Mouse (Mus musculus): Measurements from ENCODE around the gene Ktn1. TPM values are rescaled to one million over a fixed set of nuclear protein-coding genes. Genes with fewer than 3 reads are reported as not detected.

Ktn1 gene
- polyA plus RNA-seq, 1 experiment: 4.5 TPM

GRCm38 (mm10) chr14:47648706-47649630, 720 bp downstream of the Ktn1 start:
- under 1% methylated on average over 82 of the region's 82 CpGs for WGBS
- peak overlapping the region; percentile 84 for H3K27ac ChIP-seq (ENCODE audit: insufficient read depth, low read depth, low read length)
- DNase-seq: peak; percentile 88

GRCm38 (mm10) chr14:47649631-47650337, 1.5 kb downstream of the Ktn1 start:
- no peaks in the 10 kb centered on the region for H3K36me3 ChIP-seq (ENCODE audit: control insufficient read depth, insufficient read depth, low read length)
- H3K27ac ChIP-seq (ENCODE audit: insufficient read depth, low read depth, low read length): peak overlapping the region; percentile 84
- peaks cover 6% of the 10 kb centered on the region; the same call in 1 of the 2 replicates for H3K4me1 ChIP-seq (ENCODE audit: control insufficient read depth, insufficient read depth, low read length)
- DNase-seq: peak; percentile 62
- TF ChIP-seq CTCF (conservative IDR thresholded peaks at IDR 0.05; ENCODE audit: insufficient read depth, insufficient read length, low read depth, low read length) (no peak), POLR2A (IDR thresholded peaks at IDR 0.05; ENCODE audit: low read depth, low read length) (no peak)
- H3K4me3 ChIP-seq (ENCODE audit: insufficient read depth, low read depth, low read length): peak overlapping the region; percentile 84
- no peaks in the 10 kb centered on the region for H3K27me3 ChIP-seq (replicated peaks; ENCODE audit: control insufficient read depth, insufficient read depth, low read length)
- WGBS: 1% methylated on average over 46 of the region's 46 CpGs

More at GRCm38 (mm10) chr14:47648706-47649630, 720 bp downstream of the Ktn1 start:
- peaks cover 6% of the 10 kb centered on the region; the same call in 1 of the 2 replicates for H3K4me1 ChIP-seq (ENCODE audit: control insufficient read depth, insufficient read depth, low read length)
- peak overlapping the region; percentile 84 for H3K4me3 ChIP-seq (ENCODE audit: insufficient read depth, low read depth, low read length)
- no peak for TF ChIP-seq CTCF (conservative IDR thresholded peaks at IDR 0.05; ENCODE audit: insufficient read depth, insufficient read length, low read depth, low read length)
- TF ChIP-seq POLR2A (IDR thresholded peaks at IDR 0.05; ENCODE audit: low read depth, low read length): peak; percentile 18
- no peaks in the 10 kb centered on the region for H3K27me3 ChIP-seq (replicated peaks; ENCODE audit: control insufficient read depth, insufficient read depth, low read length)
- H3K36me3 ChIP-seq (ENCODE audit: control insufficient read depth, insufficient read depth, low read length): no peaks in the 10 kb centered on the region

GRCm38 (mm10) chr14:47650338-47650720, 2.1 kb downstream of the Ktn1 start:
- Histone ChIP-seq H3K4me3 (ENCODE audit: insufficient read depth, low read depth, low read length) (peak overlapping the region; percentile 84), H3K27ac (ENCODE audit: insufficient read depth, low read depth, low read length) (no peak overlapping the region), H3K4me1 (ENCODE audit: control insufficient read depth, insufficient read depth, low read length) (peaks cover 6% of the 10 kb centered on the region; the same call in 1 of the 2 replicates), H3K27me3 (replicated peaks; ENCODE audit: control insufficient read depth, insufficient read depth, low read length) (no peaks in the 10 kb centered on the region), H3K36me3 (ENCODE audit: control insufficient read depth, insufficient read depth, low read length) (no peaks in the 10 kb centered on the region)
- no peak for TF ChIP-seq POLR2A (IDR thresholded peaks at IDR 0.05; ENCODE audit: low read depth, low read length)
- TF ChIP-seq CTCF (conservative IDR thresholded peaks at IDR 0.05; ENCODE audit: insufficient read depth, insufficient read length, low read depth, low read length): no peak
- whole genome bisulfite sequencing: 26% methylated on average over 6 of the region's 6 CpGs
- no peak for DNase-seq

- H3K27ac ChIP-seq (ENCODE audit: insufficient read depth, low read depth, low read length): no peak overlapping the region
- no peak for TF ChIP-seq CTCF (conservative IDR thresholded peaks at IDR 0.05; ENCODE audit: insufficient read depth, insufficient read length, low read depth, low read length)
- no peak for TF ChIP-seq POLR2A (IDR thresholded peaks at IDR 0.05; ENCODE audit: low read depth, low read length)
These were observed 3.0 kb downstream of the Ktn1 start for GRCm38 (mm10) chr14:47651272-47651671.

DNA sequence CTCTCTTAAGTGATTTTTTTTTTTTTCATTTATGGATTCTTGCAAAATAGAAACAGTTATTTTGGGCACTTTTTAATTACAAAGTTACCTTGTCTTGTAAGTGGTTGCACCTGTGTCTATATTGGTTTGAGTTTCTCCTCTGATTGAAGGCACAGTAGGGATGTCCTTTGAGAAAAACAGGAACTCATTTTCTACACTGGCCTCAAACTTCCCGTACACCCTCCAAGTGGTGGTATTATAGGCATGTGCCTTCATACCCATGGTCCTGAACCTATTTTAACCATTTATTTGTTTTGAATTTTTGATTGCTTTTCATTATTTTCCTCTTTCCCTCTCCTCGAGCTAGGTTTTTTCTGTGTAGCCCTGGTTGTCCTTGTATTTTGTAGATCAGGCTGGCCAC, 7.2 kb downstream of the Ktn1 start:
- H3K36me3 ChIP-seq (ENCODE audit: control insufficient read depth, insufficient read depth, low read length): no peaks in the 10 kb centered on the region
- H3K27me3 ChIP-seq (replicated peaks; ENCODE audit: control insufficient read depth, insufficient read depth, low read length): no peaks in the 10 kb centered on the region
- peaks cover 6% of the 10 kb centered on the region; the same call in 1 of the 2 replicates for H3K4me1 ChIP-seq (ENCODE audit: control insufficient read depth, insufficient read depth, low read length)
- TF ChIP-seq POLR2A (IDR thresholded peaks at IDR 0.05; ENCODE audit: low read depth, low read length) (no peak), CTCF (conservative IDR thresholded peaks at IDR 0.05; ENCODE audit: insufficient read depth, insufficient read length, low read depth, low read length) (no peak)
- DNase-seq: no peak
- no peak overlapping the region for H3K4me3 ChIP-seq (ENCODE audit: insufficient read depth, low read depth, low read length)
- WGBS: 90% methylated on average over 2 of the region's 2 CpGs
- H3K27ac ChIP-seq (ENCODE audit: insufficient read depth, low read depth, low read length): no peak overlapping the region

More at GRCm38 (mm10) chr14:47651272-47651671, 3.0 kb downstream of the Ktn1 start:
- DNase-seq: no peak
- Histone ChIP-seq H3K27me3 (replicated peaks; ENCODE audit: control insufficient read depth, insufficient read depth, low read length) (no peaks in the 10 kb centered on the region), H3K36me3 (ENCODE audit: control insufficient read depth, insufficient read depth, low read length) (no peaks in the 10 kb centered on the region), H3K4me1 (ENCODE audit: control insufficient read depth, insufficient read depth, low read length) (peaks cover 6% of the 10 kb centered on the region; the same call in 1 of the 2 replicates), H3K4me3 (ENCODE audit: insufficient read depth, low read depth, low read length) (no peak overlapping the region)
- WGBS: 62% methylated on average over 4 of the region's 4 CpGs

- Histone ChIP-seq H3K4me3 (ENCODE audit: insufficient read depth, low read depth, low read length) (no peak overlapping the region), H3K27ac (ENCODE audit: insufficient read depth, low read depth, low read length) (no peak overlapping the region), H3K4me1 (ENCODE audit: control insufficient read depth, insufficient read depth, low read length) (no peaks in the 10 kb centered on the region; the same call in 1 of the 2 replicates), H3K36me3 (ENCODE audit: control insufficient read depth, insufficient read depth, low read length) (no peaks in the 10 kb centered on the region; the same call in 1 of the 2 replicates), H3K27me3 (replicated peaks; ENCODE audit: control insufficient read depth, insufficient read depth, low read length) (no peaks in the 10 kb centered on the region)
- TF ChIP-seq CTCF (conservative IDR thresholded peaks at IDR 0.05; ENCODE audit: insufficient read depth, insufficient read length, low read depth, low read length): no peak
- TF ChIP-seq POLR2A (IDR thresholded peaks at IDR 0.05; ENCODE audit: low read depth, low read length): no peak
- 80% methylated on average over 11 of the region's 11 CpGs for WGBS
- DNase-seq: no peak
These were observed 15.7 kb downstream of the Ktn1 start for GRCm38 (mm10) chr14:47663844-47664469.

Measured in kidney, adult 2 months (tissue).